Mouse (Mus musculus): ENCODE results near the gene Olfr1341.

DNA sequence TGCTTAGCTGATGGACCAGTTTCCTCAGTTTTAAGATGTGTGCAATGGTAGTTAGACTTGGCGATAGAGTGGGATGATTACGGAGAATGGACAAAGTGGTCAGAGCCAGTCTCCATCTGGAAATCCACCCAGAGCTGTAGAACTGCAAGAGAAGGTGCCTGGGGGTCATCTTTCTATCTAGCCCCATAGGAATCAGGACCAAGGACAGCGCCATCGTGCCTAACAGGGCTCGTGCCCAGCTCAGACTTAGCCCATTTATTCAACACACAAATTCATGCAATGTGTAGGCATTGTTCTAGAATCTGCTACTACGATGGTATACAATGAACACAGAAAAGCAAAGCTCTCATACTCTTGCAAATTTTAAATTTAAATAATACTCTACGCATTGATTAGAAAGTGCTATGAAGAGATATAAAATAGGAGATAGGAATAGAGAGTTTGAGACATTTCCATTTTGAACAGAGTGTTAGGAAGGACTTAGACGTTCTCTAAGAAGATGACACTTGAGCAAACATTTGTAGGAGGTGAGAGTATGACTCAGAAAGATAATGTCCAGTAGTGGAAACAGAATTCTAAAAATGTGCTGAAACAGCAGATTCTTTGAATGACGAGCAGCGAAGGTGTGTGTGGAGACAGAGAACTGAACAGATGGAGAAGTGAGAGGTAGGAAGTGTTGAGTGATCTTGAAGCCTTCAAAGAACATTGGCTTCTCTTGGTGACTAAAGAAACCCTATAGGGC is 18.6 kb downstream of the Olfr1341 start:
- TF ChIP-seq CTCF (IDR thresholded peaks at IDR 0.05; ENCODE audit: low read depth) (no peak), EP300 (IDR thresholded peaks at IDR 0.05; ENCODE audit: low read depth) (no peak)
